Mouse (Mus musculus) stomach, embryonic 14.5 days (tissue): Measurements from ENCODE around the gene Washc4. TPM values are rescaled to one million over a fixed set of nuclear protein-coding genes. Genes with fewer than 3 reads are reported as not detected.

Experiments
- ATAC-seq: fragments of 200-750 bp; cut with Nextera tagmentation; 2 replicates; pipeline ENCODE4 v1.8.0; 2017; ENCODE audit warnings: low read depth, moderate TSS enrichment; ENCODE audit not compliant: insufficient number of reproducible peaks, insufficient read depth, low FRiP score
- H3K27ac ChIP-seq: fragments of 300-500 bp; sonication (generic); 2 replicates; pipeline ENCODE4 v1.5.1; 2014; ENCODE audit warnings: mild to moderate bottlenecking, low read length, moderate library complexity, mixed read lengths
- H3K27me3 ChIP-seq: fragments of 300-500 bp; sonication (generic); 2 replicates; pipeline ENCODE4 v1.6.1; 2014; ENCODE audit warnings: low read length, control low read depth, mixed read lengths; ENCODE audit not compliant: control insufficient read depth, insufficient read depth
- H3K36me3 ChIP-seq: fragments of 300-500 bp; sonication (generic); 2 replicates; pipeline ENCODE4 v1.6.1; 2014; ENCODE audit warnings: mild to moderate bottlenecking, control low read depth, low read length, moderate library complexity, mixed read lengths; ENCODE audit not compliant: control insufficient read depth, insufficient read depth
- H3K4me1 ChIP-seq: fragments of 300-500 bp; sonication (generic); 2 replicates; pipeline ENCODE4 v1.6.1; 2014; ENCODE audit warnings: low read length, control low read depth, mixed read lengths; ENCODE audit not compliant: control insufficient read depth, insufficient read depth
- H3K4me2 ChIP-seq: fragments of 300-500 bp; sonication (generic); replicated peaks from 2 replicates; pipeline ENCODE4 v1.6.1; 2014; ENCODE audit warnings: low read depth, low read length, control low read depth
- H3K4me3 ChIP-seq: fragments of 300-500 bp; sonication (generic); 2 replicates; pipeline ENCODE4 v1.5.1; 2014; ENCODE audit warnings: low read depth, low read length, control low read depth
- H3K9ac ChIP-seq: fragments of 300-500 bp; sonication (generic); replicated peaks from 2 replicates; pipeline ENCODE4 v1.6.1; 2014; ENCODE audit warnings: low read depth, mild to moderate bottlenecking, control low read depth, low read length, moderate library complexity, mixed read lengths
- H3K9me3 ChIP-seq: fragments of 300-500 bp; sonication (generic); 2 replicates; pipeline ENCODE4 v1.6.1; 2016; ENCODE audit warnings: low read depth, low read length, control low read depth; ENCODE audit not compliant: control insufficient read depth
- WGBS: fragments of 180-500 bp; shearing (Covaris S2); extraction: QIAGEN DNeasy Blood & Tissue Kit; methylation state at CpG from one replicate; pipeline ENCODE4 v1.1.7; 2014; 5-methylcytosine and 5-hydroxymethylcytosine counted together
- polyA plus RNA-seq: library from polyadenylated mRNA; unstranded; fragments of >200 nt; fragmentation: Nextera tagmentation; extraction: Ambion mirVana; gene quantifications from 2 replicates; pipeline ENCODE4 v1.2.1, GENCODE M21; 2014

Washc4 gene
- polyA plus RNA-seq, 1 experiment from 2014 or later = 36.1 TPM

DNA sequence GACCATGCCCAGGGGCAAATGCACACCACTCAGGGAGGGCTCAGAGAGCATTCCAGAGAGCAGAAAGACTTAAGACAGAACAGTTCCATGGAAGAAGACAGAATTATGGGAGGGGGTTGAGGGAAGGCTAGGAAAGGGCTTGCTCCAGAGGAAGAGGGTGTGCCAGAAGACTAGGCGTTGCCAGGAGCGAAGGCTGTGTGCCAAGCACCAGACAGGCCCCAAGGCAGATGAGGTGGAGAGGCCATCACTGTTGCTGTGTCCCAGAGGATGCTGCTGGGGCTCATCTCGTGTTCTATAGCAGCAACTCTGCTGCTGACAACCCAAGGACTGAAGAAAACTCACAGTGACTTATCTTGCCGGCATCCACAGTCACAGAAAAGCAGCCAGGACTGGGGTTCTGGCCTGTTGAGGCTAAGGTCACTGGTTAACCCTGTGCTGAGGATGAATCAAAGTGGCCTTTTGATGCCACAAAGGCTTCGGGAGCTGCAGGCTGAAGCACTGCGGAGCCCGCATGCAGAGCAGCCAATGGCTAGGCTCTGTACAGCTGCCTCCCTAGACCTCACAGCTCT lies 89.3 kb downstream of the Washc4 start:
- WGBS = 72% methylated on average over 7 of the region's 7 CpGs
- ATAC-seq = no peak
- Histone ChIP-seq H3K4me3 (no peak overlapping the region), H3K27ac (no peak overlapping the region), H3K36me3 (peaks cover 12% of the 10 kb centered on the region), H3K9me3 (no peaks in the 10 kb centered on the region), H3K4me1 (peaks cover 13% of the 10 kb centered on the region; the same call in 1 of the 2 replicates), H3K4me2 (no peak overlapping the region), H3K27me3 (no peaks in the 10 kb centered on the region), H3K9ac (no peak overlapping the region)

DNA sequence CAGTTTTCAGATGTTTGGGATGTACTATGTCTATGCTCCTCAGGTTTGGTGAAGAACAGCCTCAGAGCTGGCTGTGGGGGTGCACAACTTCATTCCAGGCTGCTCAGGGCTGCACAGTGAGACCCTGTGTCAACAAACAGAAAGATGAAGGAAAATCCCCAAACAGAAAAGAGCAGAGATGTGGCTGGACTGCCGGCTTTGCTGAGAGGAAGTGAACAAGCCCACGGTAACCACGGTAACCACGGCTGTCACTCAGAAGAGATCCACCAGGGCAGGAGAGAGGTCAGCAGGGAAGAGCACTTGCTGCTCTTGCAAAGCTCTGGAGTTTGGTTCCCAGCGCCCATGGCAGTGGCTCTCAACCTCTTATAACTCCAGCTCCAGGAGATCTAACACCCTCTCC lies 90.9 kb downstream of the Washc4 start:
- no peak overlapping the region for H3K27ac ChIP-seq
- H3K4me3 ChIP-seq = no peak overlapping the region
- no peak overlapping the region for H3K9ac ChIP-seq
- H3K27me3 ChIP-seq = no peaks in the 10 kb centered on the region
- H3K9me3 ChIP-seq = no peaks in the 10 kb centered on the region
- H3K4me2 ChIP-seq = no peak overlapping the region
- peaks cover 14% of the 10 kb centered on the region for H3K36me3 ChIP-seq
- peaks cover 13% of the 10 kb centered on the region; the same call in 1 of the 2 replicates for H3K4me1 ChIP-seq
- ATAC-seq = 0 out of 2 replicates have a peak, but pooled peaks have one; percentile 42
- 16% methylated on average over 5 of the region's 5 CpGs for WGBS

DNA sequence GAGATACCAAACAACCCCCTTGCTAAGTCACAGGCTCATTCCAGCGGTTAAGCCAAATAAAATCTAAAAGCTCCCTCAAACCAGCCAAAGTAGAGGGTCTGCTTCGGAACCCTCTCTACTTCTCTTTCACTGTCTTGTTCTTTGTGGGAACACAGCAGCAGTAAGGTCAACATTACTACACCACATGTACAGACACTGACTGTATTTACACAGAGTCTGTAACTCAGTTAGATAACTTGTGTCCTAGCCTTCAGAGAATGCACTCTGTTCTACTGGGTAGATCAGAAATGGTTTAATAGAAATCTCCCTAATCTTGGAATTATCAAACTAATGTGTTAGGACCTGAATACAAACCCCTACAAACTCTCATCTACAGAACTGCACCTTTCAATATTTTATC lies 92.6 kb downstream of the Washc4 start:
- H3K4me2 ChIP-seq = no peak overlapping the region
- no peaks in the 10 kb centered on the region for H3K27me3 ChIP-seq
- no peak overlapping the region for H3K4me3 ChIP-seq
- peaks cover 13% of the 10 kb centered on the region; the same call in 1 of the 2 replicates for H3K4me1 ChIP-seq
- no peak for ATAC-seq
- H3K36me3 ChIP-seq = peaks cover 12% of the 10 kb centered on the region
- no peaks in the 10 kb centered on the region for H3K9me3 ChIP-seq
- 77% methylated on average over 2 of the region's 2 CpGs for WGBS
- H3K9ac ChIP-seq = no peak overlapping the region
- no peak overlapping the region for H3K27ac ChIP-seq

DNA sequence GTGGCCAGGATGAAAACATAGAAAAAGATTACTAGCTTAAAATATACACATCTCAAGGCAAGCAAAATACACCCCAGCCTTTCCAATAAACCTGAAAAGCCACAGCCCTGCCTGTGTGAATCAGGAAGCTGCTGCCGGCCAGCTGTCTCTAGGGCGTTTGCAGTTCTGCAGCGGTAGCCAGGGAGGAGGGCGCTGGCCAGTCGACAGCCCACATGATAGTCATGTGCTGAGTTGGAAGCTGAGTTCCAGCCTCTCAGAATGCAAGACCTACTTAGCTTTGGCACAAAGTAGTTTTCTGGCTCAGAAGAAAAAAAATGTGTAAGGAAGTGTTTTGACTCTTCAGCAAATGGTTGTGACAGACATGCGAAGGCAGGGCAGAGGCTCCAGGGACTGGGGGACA lies 93.7 kb downstream of the Washc4 start:
- ATAC-seq = no peak
- peaks cover 2% of the 10 kb centered on the region; the same call in 1 of the 2 replicates for H3K36me3 ChIP-seq
- H3K4me2 ChIP-seq = no peak overlapping the region
- peaks cover 13% of the 10 kb centered on the region; the same call in 1 of the 2 replicates for H3K4me1 ChIP-seq
- no peak overlapping the region for H3K27ac ChIP-seq
- H3K4me3 ChIP-seq = no peak overlapping the region
- no peak overlapping the region for H3K9ac ChIP-seq
- WGBS = 33% methylated on average over 6 of the region's 6 CpGs
- H3K27me3 ChIP-seq = no peaks in the 10 kb centered on the region
- H3K9me3 ChIP-seq = no peaks in the 10 kb centered on the region

DNA sequence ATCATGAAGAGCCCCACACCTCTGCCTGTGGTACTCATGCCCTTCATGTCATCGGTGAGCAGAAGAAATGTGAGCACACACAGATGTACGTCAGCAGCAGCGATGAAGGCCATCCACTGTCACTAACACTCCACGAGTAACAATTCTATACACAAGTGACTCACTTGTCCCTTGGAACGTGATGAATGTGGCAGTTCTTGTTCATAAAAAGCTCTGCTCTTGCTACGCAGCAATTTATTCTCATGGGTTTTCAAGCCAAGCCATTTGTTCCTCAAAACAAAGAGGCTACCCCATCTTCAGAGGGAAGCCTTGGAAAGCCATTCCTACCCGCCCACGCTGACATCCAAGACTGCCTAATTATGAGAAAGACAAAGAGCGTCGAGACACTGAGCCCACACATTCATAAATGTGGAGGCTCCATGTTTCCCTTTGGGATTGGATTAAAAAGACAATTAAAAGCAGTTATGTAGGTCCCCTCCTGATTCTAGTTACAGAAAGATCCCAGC lies 96.4 kb downstream of the Washc4 start:
- Histone ChIP-seq H3K36me3 (0 out of 2 replicates have a peak, but pooled peaks cover 2% of the 10 kb centered on the region), H3K27me3 (no peaks in the 10 kb centered on the region), H3K4me3 (no peak overlapping the region), H3K27ac (no peak overlapping the region), H3K4me1 (peaks cover 14% of the 10 kb centered on the region), H3K9me3 (no peaks in the 10 kb centered on the region), H3K4me2 (no peak overlapping the region), H3K9ac (no peak overlapping the region)
- no peak for ATAC-seq
- 91% methylated on average over 10 of the region's 10 CpGs for WGBS

DNA sequence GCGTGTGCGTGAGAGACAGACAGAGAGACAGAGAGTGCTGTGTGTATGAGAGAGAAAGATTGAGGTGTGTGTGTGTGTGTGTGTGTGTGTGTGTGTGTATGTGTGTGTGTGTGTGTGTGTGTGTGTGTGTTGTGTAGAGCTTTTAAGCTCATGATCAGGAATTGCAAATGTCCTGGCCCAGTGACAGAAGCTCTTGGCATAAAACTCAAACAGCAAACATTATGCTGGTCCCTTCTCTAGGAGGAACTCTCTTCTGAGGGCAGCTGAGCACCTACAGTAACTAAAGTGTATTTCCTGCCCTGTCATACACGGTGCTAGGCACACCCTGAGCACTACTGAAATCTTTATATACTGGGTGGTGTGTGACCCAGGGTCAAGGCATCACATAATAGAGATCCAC lies 98.1 kb downstream of the Washc4 start:
- Histone ChIP-seq H3K36me3 (0 out of 2 replicates have a peak, but pooled peaks cover 2% of the 10 kb centered on the region), H3K4me2 (no peak overlapping the region), H3K9ac (no peak overlapping the region), H3K9me3 (no peaks in the 10 kb centered on the region), H3K27ac (no peak overlapping the region), H3K4me3 (no peak overlapping the region), H3K4me1 (peaks cover 12% of the 10 kb centered on the region), H3K27me3 (no peaks in the 10 kb centered on the region)
- no peak for ATAC-seq
- 89% methylated on average over 3 of the region's 3 CpGs for WGBS

DNA sequence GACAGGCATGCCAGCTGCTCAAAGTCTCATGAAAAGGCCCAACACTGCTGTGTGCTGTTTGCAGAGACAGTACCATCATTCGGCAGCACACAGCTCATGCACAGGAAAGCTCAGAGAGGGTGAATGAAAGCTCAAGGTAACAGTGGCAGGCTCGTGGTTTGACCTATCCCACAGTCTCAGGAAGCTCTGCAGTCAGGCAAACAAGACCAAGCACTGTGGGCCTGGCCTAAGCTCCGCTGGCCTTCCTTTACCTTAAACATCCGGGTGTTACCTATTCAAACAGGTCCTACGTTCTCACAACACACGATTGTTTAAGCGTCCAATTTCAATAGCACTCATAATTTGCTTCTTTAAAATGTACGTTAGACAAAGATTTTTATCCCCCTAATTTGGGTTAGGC lies 100.6 kb downstream of the Washc4 start:
- WGBS = 67% methylated on average over 8 of the region's 8 CpGs

DNA sequence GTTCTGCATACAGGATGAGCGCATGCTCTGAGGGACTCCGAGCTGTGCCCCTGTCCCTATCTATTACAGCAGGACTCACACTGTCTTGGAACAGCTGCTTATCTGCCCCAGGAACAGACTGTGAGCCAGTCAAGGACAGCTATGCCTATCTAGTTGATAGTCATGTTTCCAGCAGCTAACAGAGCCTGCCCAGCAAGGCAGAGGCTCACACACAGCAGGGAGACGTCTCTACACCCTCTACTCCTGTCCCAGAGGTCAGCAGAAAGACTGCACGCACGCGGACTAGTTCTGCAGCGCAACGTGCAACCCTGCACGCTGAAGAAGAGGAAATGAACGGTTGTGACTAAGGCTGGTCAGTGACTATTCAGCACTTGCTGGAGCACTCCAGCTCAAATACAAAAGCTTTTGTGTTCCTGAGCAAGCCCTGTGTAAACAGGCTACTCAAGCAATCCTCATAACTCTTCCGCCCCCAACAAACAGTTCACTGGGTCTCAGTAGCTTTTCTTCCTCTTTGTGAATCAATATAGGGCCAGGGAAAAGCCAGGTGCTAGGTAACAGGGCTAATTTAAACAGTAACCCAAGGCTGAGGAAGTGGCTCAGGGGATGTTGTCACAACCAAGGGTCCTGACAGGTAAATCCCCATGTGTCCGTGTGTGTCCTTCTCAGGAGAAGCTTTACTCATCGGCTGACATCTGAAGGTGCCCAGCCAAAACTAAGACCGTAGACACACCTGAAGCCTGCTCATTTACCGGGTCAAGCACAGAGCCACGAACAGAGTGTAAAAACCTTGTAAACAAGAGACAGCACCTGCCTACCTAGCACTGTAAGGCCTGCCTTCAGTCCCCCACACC lies 101.5 kb downstream of the Washc4 start:
- H3K9me3 ChIP-seq = no peaks in the 10 kb centered on the region
- WGBS = 50% methylated on average over 16 of the region's 16 CpGs
- peak overlapping the region; percentile 82 for H3K27ac ChIP-seq
- H3K36me3 ChIP-seq = no peaks in the 10 kb centered on the region
- no peaks in the 10 kb centered on the region for H3K27me3 ChIP-seq
- H3K4me2 ChIP-seq = 0 out of 2 replicates have a peak overlapping the region, but pooled peaks have one; percentile 10
- no peak overlapping the region for H3K4me3 ChIP-seq
- no peak overlapping the region for H3K9ac ChIP-seq
- H3K4me1 ChIP-seq = peaks cover 14% of the 10 kb centered on the region
- ATAC-seq = peak; percentile 60

More for the DNA sequence above, 100.6 kb downstream of the Washc4 start:
- ATAC-seq = no peak
- no peak overlapping the region for H3K9ac ChIP-seq
- peak overlapping the region; percentile 82 for H3K27ac ChIP-seq
- no peak overlapping the region for H3K4me2 ChIP-seq
- no peaks in the 10 kb centered on the region for H3K9me3 ChIP-seq
- H3K4me3 ChIP-seq = no peak overlapping the region
- no peaks in the 10 kb centered on the region for H3K36me3 ChIP-seq
- H3K4me1 ChIP-seq = peaks cover 13% of the 10 kb centered on the region
- H3K27me3 ChIP-seq = no peaks in the 10 kb centered on the region
